Mouse (Mus musculus): ENCODE results near the gene Prr18.
A peak's percentile ranks its signal among the peaks of the same experiment; 100 is the strongest.
"Not testable (repeated sequence)": the region's sequence is repeated elsewhere in the genome, so short reads cannot be mapped to it uniquely, and the experiment has no call there.

The Prr18 gene

DNA sequence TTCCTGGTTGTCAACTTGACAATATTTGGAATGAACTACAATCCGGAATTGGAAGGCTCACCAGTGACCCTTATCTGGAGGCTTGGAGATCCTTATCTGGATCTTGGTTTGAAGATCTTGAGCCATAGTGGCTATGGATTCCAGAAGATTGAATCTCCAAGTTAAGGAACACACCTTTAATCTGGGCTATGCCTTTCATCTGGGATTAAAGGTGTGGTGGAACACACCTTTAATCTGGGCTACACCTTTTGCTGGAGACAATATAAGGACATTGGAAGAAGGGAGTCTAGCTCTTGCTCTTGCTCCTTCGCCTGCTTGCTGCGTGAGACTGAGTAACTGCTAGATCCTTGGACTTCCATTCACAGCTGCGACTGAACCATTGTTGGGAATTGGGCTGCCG is at the start of gene Prr18:
Prr18 (plus strand) TSS at position 301 of the 400 bp plus-strand sequence.
- not testable (repeated sequence) for DNase-seq (ENCODE audit: low read depth)

DNA sequence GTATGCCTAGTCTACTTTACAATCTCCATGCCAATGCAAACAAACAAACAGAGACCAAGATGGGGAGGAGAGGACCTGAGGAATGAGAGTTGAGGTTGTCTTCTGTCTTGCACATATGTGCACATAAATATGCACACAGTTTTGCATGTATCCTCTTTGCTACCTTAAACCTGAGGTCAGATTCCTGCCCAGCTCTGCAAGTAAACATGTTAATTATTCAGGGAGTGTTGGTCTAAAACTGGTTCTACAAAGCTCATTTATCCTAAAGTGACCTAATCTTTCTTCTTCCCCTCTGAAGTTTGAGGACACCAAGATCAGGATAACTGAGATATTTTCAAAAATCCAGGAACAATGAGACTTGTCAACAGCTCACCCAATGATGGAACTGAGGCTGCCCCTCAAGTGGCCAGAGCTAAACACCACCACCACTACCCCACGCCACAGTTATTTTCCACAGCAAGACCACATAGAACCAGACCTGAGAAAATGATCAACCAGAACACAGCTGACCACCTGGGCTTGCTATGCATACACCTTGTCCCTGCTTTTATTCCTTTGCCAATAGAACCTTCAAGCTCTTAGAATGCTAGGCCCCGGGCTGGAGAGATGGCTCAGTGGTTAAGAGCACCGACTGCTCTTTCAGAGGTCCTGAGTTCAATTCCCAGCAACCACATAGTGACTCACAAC is 47.1 kb upstream of the Prr18 start:
- no peak for DNase-seq (ENCODE audit: low read depth)

DNA sequence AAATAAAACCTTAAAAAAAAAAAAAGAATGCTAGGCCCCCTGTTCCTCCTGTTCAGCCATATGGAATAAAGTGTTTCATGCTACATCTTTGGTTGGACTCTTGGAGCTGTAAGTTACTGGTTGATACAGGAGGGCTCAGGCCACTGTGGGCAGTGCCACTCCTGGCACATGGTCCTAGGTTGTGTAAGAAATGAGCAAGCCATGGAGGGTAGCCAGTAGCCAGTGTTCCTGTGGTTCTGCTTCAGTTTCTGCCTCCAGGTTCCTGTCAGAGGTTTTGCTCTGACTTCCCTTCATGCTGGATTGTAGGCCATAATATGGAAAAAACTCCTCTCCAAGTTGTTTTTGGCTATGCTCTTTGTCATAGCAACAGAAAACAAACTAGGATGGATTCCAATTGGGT is 46.5 kb upstream of the Prr18 start:
- no peak for DNase-seq (ENCODE audit: low read depth)

DNA sequence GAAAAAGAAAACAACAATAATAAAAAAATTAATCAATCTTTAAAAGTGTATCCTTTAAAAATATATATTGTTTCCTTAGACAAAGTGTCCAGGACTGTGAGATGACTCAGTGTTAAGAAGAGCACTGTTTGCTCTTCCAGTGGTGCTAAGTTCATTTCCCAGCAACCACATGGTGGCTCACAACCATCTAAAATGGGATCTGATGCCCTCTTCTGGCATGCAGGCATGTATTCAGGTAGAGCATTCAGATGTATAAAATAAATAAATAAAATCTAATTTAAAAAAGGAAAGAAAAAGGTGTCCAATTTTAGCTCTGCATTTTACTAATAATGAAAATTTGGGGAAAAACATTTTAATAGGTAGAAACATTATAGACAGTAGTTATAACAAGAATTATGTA is 41.4 kb upstream of the Prr18 start:
- DNase-seq (ENCODE audit: low read depth), result no peak

DNA sequence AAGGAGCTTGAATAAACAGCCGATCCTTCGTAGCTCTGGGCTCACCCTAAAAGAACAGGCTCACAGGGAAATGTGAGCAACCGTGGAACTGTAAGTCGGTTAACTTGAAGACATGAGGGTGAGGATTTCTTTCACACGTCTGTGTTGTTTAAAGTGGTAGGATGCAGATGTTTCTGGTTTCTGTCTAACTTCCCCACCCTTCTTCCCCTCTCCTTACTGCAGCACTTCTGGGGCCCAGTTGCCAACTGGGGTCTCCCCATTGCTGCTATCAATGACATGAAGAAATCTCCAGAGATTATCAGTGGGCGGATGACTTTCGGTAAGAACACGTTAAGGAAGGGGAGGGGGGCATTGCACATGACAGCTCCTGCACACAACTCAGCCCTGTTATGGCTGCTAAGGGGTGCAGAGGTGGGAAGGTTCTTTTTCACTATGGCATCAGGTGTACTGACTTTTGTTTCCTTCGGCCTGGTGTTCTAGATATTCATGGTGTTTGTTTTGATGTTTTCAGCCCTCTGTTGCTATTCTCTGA is 40.9 kb upstream of the Prr18 start:
- no peak for DNase-seq (ENCODE audit: low read depth)

DNA sequence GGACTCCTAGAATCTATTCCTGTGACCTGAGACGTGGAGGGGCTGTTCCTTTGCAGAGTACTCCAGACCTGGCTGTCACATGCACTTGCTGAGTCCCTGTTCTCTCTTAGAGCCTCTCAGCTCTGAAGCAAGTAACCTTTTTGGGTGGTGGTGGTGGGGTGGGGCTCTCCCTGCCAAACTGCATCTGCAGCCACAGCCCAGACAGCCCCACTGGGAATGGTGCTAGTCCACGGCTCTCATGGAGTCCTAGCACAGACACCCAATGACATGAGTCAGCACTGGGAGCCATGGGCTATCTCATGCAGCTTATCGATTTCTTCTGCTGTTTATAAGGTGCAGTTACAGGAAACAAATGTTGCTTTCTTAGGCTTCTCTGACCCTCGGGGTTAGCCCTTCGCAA is 39.5 kb upstream of the Prr18 start:
- DNase-seq (ENCODE audit: low read depth), result no peak

DNA sequence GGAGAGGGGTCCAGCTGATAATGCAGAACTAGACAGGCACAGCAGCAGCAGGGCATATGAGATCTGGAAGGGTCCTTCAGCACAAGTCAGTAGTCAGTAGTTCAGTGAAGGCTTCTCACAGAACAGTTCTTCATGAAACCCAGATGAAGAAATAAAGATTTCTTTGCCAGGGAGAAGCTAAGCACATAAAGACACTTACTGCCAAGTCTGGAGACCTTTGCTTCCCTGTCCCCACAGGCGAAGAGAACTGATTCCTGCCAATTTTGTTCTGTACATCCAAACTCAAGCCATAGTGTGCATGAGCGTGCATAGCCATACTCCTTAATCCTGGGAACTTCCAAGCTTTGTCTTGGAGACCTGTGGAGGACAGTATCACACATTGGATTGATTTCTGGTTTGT is 39.0 kb upstream of the Prr18 start:
- DNase-seq (ENCODE audit: low read depth), result no peak

DNA sequence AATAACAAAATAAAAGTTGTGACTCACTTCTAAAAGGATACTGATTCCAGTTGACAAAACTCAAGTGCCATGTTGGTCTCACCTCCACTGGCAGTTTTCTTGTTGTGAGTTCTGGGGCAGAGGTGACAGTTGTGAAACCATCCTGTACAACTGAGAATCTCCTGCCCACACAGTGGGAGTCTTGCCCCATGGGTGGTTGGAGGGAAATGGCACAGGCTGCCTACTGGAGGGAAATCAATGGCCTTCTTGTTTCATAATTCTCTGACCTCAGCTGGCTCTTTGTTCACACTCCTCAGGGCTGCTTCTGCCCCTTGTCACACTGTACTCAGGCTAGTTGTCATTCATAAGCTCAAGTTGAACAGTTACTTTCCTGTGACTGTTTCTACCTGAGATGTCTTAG is 37.7 kb upstream of the Prr18 start:
- no peak for DNase-seq (ENCODE audit: low read depth)

DNA sequence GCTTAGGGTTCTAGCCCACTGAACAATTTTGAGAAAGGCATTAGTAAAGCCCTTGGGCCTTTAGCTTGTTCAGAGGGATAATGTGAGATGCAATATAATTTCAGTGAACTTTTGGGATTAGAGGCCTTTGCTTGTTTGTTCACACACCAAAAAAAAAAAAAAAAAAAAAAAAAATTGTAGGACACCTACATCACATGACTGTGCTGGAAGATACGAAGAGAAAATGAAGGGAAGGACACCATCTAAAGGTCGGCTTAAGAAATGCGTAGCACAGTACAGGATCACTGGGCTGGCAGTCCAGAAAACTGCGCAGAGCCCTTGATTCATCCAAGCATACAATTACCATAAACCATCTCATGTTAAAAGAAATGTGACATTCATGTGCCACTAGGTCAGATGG is 35.7 kb upstream of the Prr18 start:
- no peak for DNase-seq (ENCODE audit: low read depth)

DNA sequence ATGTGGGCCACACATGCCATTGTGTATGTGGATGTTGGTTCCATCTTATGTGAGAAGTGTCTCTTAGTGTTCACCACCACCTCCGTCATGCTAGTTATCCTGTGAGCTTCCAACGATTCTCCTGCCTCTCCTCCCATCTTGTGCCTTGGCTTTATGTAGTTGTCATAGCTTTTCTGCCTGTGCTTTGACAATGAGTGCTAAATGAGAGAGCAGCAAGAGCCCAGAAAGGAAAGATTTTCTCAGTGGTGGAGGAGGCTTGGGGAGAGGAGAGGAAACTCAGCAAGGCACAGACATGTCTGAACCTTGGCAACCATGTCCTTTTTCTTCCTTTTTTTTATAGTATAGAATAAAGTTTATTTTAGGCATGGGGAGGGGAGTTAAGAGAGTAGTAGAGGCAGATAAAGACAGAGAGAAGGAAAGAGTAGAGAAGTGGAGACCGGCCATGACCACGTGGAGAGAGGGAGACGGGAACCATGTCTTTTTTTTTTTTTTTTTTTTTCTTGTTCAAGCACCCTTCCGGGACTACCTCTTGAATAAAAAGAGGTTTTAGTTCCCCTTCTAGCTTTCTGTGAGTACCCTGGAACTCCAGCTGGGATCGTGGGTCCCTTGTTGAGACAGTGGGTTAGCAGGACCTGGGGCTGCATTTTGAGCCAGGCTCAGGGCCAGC is 34.4 kb upstream of the Prr18 start:
- no peak for DNase-seq (ENCODE audit: low read depth)

DNA sequence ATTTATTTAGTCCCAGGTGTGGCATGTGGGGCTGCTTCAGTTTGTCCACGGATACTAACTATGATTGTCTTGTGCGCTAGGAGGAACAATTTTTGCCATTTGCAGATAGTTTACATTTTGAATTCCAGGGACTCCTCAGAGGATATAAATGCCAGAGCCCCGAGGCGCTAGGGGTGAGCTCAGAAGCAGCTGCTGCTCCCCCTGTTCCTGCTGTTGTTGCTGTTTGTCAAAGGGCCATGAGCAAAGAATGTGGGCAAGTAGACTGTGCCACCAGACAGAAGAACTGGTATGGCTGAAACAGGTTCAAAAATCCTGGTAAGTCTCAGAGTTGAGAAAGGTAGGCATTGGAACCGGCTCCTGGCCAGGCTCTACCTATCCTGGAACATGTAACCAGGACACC is 33.6 kb upstream of the Prr18 start:
- no peak for DNase-seq (ENCODE audit: low read depth)

DNA sequence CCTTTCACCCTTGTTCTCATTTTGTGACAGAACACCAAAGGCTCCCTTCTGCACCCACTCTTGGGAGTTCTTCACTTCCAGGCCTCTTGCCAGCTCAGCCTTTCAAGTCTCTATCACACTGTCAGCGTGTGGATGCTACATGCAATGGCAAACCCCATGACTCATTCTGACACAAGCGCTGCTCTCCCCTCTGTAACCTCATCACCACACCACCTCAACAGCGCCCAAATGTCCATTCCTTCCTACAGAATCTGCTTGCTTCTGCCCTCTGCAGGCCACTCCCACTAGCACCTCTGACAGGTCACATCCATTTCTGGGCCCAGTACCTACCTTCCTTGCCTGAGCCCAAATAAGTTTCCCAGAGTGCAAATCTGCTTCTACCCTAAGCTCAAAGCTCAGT is 31.5 kb upstream of the Prr18 start:
- no peak for DNase-seq (ENCODE audit: low read depth)

DNA sequence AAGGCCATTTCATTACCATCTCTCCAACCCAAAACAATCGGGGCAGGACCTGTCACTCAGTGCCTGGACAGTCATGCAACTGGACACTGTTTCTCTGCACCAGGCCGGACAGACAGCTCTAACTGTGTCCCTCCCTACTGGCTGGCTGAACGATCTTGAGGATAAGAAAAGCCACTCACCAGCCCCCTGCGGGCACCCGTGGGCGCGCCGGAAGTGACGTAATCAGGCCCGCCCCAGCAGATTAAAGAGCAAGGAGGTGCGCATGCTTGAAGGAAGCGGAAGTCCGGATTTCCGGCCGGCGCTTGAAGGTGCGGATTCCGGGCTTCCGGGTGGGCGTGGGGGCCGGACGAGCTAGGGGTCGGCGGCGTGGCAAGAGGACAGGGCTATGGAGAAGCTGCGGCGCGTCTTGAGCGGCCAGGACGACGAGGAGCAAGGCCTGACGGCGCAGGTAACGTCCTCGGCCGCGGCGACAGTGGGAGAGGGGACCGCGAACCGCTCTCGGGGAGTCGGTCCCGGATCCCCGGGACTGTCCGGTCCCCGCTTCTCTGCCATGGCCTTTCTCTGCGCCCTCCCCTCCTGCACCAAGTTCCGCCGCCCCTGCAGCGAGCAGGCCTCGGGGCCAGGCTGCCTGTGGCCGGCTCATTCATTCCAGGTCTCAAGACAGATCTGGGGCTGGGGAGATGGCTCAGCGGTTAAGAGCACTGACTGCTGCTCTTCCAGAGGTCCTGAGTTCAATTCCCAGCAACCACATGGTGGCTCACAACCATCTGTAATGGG is 26.2 kb upstream of the Prr18 start, which contains the start of gene Sft2d1:
Sft2d1 (plus strand) TSS at position 265 of the 777 bp plus-strand sequence.
- peak; percentile 89 for DNase-seq (ENCODE audit: low read depth)

DNA sequence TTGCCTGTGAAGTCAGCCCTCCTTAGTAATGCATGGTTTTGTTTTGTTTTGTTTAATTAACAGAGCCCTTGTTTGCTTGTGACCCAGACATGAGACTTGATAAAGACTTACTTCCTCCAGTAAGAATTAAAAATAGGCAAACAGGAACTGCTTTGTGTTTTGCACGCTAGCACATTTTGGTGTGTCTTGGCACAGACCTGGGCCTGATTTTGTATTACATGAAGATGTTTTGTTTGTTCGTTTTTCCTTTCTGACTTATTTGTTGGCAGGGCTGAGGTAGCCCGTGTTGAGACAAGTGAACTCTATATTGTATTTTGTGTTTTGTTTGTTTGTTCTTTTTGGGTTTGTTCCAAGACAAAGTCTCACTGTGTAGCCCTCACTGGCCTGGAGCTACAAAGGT is 25.5 kb upstream of the Prr18 start:
- DNase-seq (ENCODE audit: low read depth), result no peak

DNA sequence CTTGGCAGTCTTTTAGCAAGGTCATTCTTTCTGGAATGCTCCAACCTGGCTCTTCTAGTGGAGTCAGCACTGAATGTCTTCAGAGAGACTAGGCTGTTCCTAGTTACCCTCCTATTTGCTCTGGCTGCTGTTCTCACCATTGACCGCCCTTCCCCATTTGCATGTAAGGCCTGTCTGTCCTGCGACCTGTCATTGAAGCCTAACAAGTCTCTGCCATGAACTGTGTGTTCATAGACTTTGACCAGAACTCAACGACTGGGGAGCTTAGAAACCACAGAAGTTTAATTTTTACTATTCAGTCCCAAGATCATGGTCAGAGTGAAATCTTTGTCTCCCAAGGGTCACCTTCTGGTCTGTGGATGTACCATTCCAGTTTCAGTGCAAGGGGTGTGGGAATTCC is 23.3 kb upstream of the Prr18 start:
- no peak for DNase-seq (ENCODE audit: low read depth)

DNA sequence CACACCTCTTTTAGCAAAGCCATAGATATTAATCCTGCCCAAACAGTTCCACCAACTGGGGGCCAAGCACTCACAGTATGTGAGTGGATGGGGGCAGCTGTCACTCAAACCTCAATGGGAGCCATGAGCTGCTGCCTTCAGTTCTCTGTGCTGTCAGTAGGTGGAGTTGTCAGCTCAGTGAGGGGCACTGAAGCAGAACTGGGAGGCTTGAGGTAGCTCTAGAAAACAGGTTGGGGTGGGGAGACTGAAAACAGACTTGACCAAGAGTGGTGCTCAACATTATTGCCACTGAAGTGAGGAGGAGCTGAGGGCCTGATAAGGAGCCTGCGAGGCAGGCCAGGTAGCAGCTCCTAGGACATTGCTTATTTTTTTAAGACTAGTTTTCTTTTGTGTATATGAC is 21.0 kb upstream of the Prr18 start:
- no peak for DNase-seq (ENCODE audit: low read depth)

DNA sequence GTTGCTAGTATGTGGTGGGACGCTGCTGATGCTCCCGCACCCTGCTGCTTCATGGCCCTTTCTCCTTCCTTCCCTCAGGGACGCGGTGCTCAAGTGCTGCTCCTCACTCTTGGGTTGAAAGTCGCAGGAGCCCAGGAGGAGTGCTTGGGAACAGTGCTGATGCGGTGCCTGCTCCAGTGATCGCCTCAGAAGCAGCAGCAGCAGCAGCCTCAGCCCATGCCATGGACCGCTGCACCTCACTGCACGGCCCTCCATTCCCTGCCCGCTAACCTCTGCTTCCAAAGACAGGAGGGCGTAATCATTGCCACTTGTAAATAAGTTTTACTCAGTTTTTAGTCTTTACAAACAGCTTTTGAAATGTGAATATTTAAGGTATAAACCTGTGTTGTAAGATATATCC is 10.4 kb upstream of the Prr18 start:
- not testable (repeated sequence) for DNase-seq (ENCODE audit: low read depth)

DNA sequence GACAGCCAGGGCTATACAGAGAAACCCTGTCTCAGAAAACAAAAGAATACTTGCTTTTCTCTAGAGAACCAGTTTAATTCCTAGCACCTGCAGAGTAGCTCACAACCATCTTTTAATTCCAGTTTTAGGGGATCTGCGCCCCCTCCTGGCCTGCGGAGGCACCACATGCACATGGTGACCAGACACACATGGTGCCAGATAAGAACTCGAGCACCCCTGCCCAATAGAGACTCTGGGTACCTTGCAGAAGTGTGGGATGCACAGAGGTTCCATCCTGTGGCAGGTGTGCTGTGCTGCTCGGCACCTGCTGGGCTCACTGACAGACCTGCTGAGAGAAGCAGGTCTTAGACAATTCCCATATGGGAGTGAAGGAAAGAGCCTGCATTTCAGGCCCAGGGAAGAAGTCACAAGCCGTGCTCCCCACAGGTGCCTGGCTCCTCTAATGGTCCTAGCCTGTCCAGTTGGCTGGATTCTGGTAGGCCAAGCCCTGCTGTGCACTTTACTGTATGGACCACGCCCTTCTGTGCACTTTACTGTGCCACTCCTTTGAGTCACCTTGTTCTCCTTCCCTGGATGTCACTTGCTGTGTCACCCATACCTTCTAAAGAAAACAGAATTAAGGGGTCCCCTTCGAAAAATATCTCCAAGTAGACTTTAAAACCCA is 8.6 kb upstream of the Prr18 start:
- no peak for DNase-seq (ENCODE audit: low read depth)

DNA sequence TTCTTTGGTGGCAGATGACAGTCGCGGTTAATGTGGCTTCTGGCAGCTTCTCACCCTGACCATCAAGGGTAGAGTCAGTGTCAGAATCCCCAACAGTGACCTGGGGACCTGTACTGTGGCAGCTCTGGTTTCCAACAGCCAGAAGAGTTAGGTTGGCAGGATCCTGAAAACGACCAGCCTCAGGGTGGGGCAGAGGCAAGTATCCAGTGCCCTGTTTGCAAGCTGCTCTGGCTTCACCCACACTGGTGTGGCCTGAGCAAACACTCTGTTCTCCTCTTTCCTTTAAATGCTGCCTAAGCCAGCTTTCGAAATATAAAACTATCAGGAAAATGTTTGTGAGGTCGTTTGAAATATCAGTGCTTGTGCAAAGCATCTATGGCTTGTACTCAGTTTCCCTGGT is 6.7 kb upstream of the Prr18 start:
- DNase-seq (ENCODE audit: low read depth), result no peak

DNA sequence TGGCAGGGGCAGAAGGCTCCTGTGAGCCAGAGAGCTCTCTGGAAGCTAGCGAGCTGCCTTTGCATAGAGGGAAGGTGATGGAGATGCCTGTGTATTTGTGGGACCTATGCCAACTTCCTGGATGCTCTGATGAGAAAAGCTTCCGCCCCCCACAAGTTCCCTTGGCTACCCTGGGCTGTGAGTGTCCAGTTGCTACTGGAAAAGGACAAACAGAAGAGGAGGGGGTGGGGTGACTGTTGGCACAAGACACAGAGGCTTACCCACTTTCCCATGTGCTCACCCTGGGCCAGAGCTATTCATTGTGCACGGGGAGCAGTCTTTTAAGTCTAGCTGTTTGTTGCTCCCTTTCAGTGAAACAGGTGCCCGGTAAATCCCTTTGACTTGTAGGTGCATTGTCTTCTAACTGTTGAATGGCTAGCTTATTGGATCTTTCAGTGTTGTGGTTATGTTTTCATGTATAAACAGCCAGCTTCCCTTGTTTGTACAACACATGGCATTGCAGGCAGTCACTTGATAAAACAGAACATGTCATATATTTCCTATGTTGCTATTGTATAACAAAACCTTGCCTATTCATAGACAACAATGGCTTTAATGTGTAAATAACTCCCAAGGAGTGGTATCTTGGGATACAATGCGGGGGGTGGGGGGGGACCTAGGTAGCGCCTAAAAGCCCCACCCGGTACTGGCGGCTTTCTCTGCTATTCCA is 2.6 kb downstream of the Prr18 start:
- no peak for DNase-seq (ENCODE audit: low read depth)

All from c-Kit-positive CD71-positive TER-119-negative erythroid progenitor cells, embryonic 14.5 days (primary cell).